Mouse (Mus musculus) liver, embryonic 12.5 days (tissue): ENCODE results near the gene Ntm. TPM values are rescaled to one million over a fixed set of nuclear protein-coding genes. Genes with fewer than 3 reads are reported as not detected.

Experiments used
- ATAC-seq: fragments of 200-750 bp; cut with Nextera tagmentation; 2 replicates; pipeline ENCODE4 v1.8.0; 2017; ENCODE audit warnings: moderate number of reproducible peaks, mild to moderate bottlenecking, moderate library complexity
- H3K27ac ChIP-seq: fragments of 300-500 bp; sonication (generic); 2 replicates; pipeline ENCODE4 v1.5.1; 2016; ENCODE audit warnings: mild to moderate bottlenecking
- H3K27me3 ChIP-seq: fragments of 300-500 bp; sonication (generic); replicated peaks from 2 replicates; pipeline ENCODE4 v1.6.1; 2016; ENCODE audit warnings: mild to moderate bottlenecking, moderate library complexity
- H3K36me3 ChIP-seq: fragments of 300-500 bp; sonication (generic); 2 replicates; pipeline ENCODE4 v1.6.1; 2016; ENCODE audit warnings: mild to moderate bottlenecking, moderate library complexity
- H3K4me1 ChIP-seq: fragments of 300-500 bp; sonication (generic); 2 replicates; pipeline ENCODE4 v1.6.1; 2016
- H3K4me2 ChIP-seq: fragments of 300-500 bp; sonication (generic); 2 replicates; pipeline ENCODE4 v1.6.1; 2016; ENCODE audit warnings: mild to moderate bottlenecking, moderate library complexity
- H3K4me3 ChIP-seq: fragments of 300-500 bp; sonication (generic); 2 replicates; pipeline ENCODE4 v1.5.1; 2016; ENCODE audit warnings: mild to moderate bottlenecking, moderate library complexity
- H3K9ac ChIP-seq: fragments of 300-500 bp; sonication (generic); 2 replicates; pipeline ENCODE4 v1.6.1; 2016; ENCODE audit warnings: mild to moderate bottlenecking, moderate library complexity
- H3K9me3 ChIP-seq: fragments of 300-500 bp; sonication (generic); replicated peaks from 2 replicates; pipeline ENCODE4 v1.6.1; 2016; ENCODE audit warnings: mild to moderate bottlenecking, moderate library complexity
- WGBS: fragments of 180-500 bp; shearing (Covaris S2); methylation state at CpG from one replicate; pipeline ENCODE4 v1.1.7; 2016; ENCODE audit not compliant: insufficient replicate concordance; 5-methylcytosine and 5-hydroxymethylcytosine counted together
- polyA plus RNA-seq: library from polyadenylated mRNA; unstranded; fragments of >200 nt; fragmentation: Nextera tagmentation; extraction: Ambion mirVana; gene quantifications from 2 replicates; pipeline ENCODE4 v1.2.1, GENCODE M21; 2016

Ntm gene
- polyA plus RNA-seq, 1 experiment from 2014 or later: 1.7 TPM

GRCm38 (mm10) chr9:29342303-29342702 is 620.6 kb downstream of the Ntm start:
- WGBS: 56% methylated on average over 7 of the region's 7 CpGs
- Histone ChIP-seq H3K27ac (no peak overlapping the region), H3K27me3 (no peaks in the 10 kb centered on the region), H3K4me2 (no peak overlapping the region), H3K36me3 (no peaks in the 10 kb centered on the region), H3K4me3 (no peak overlapping the region), H3K9ac (no peak overlapping the region), H3K9me3 (no peaks in the 10 kb centered on the region), H3K4me1 (no peaks in the 10 kb centered on the region)
- ATAC-seq: no peak

- no peak overlapping the region for H3K4me3 ChIP-seq
- no peak overlapping the region for H3K27ac ChIP-seq
- 64% methylated on average over 3 of the region's 3 CpGs for WGBS
- no peak for ATAC-seq
- no peaks in the 10 kb centered on the region for H3K36me3 ChIP-seq
- no peaks in the 10 kb centered on the region for H3K4me1 ChIP-seq
- no peaks in the 10 kb centered on the region for H3K27me3 ChIP-seq
- H3K9ac ChIP-seq: no peak overlapping the region
- H3K4me2 ChIP-seq: no peak overlapping the region
- H3K9me3 ChIP-seq: no peaks in the 10 kb centered on the region
These were observed 621.6 kb downstream of the Ntm start for GRCm38 (mm10) chr9:29341292-29341691.

GRCm38 (mm10) chr9:29335671-29336070 is 627.3 kb downstream of the Ntm start:
- no peaks in the 10 kb centered on the region for H3K36me3 ChIP-seq
- ATAC-seq: no peak
- no peak overlapping the region for H3K27ac ChIP-seq
- H3K27me3 ChIP-seq: no peaks in the 10 kb centered on the region
- WGBS: 57% methylated on average over 2 of the region's 2 CpGs
- H3K4me1 ChIP-seq: no peaks in the 10 kb centered on the region
- H3K9ac ChIP-seq: no peak overlapping the region
- H3K4me3 ChIP-seq: no peak overlapping the region
- no peaks in the 10 kb centered on the region for H3K9me3 ChIP-seq
- H3K4me2 ChIP-seq: no peak overlapping the region

GRCm38 (mm10) chr9:29332296-29333090 is 630.4 kb downstream of the Ntm start:
- H3K4me2 ChIP-seq: no peak overlapping the region
- no peak overlapping the region for H3K9ac ChIP-seq
- no peak for ATAC-seq
- no peak overlapping the region for H3K27ac ChIP-seq
- no peaks in the 10 kb centered on the region for H3K4me1 ChIP-seq
- no peaks in the 10 kb centered on the region for H3K27me3 ChIP-seq
- H3K36me3 ChIP-seq: no peaks in the 10 kb centered on the region
- WGBS: 55% methylated on average over 3 of the region's 3 CpGs
- H3K4me3 ChIP-seq: no peak overlapping the region
- H3K9me3 ChIP-seq: no peaks in the 10 kb centered on the region

- no peak overlapping the region for H3K27ac ChIP-seq
- no peak overlapping the region for H3K9ac ChIP-seq
- no peak for ATAC-seq
- no peaks in the 10 kb centered on the region for H3K9me3 ChIP-seq
- H3K27me3 ChIP-seq: no peaks in the 10 kb centered on the region
- no peaks in the 10 kb centered on the region for H3K36me3 ChIP-seq
- 57% methylated on average over 3 of the region's 3 CpGs for WGBS
- no peak overlapping the region for H3K4me2 ChIP-seq
- no peak overlapping the region for H3K4me3 ChIP-seq
- H3K4me1 ChIP-seq: no peaks in the 10 kb centered on the region
These were observed 632.5 kb downstream of the Ntm start for GRCm38 (mm10) chr9:29330486-29330885.

GRCm38 (mm10) chr9:29326283-29326682 is 636.7 kb downstream of the Ntm start:
- Histone ChIP-seq H3K4me3 (no peak overlapping the region), H3K27me3 (no peaks in the 10 kb centered on the region), H3K9ac (no peak overlapping the region), H3K9me3 (no peaks in the 10 kb centered on the region), H3K4me1 (no peaks in the 10 kb centered on the region), H3K36me3 (no peaks in the 10 kb centered on the region), H3K4me2 (no peak overlapping the region), H3K27ac (no peak overlapping the region)
- no peak for ATAC-seq
- WGBS: 89% methylated on average over 3 of the region's 3 CpGs

GRCm38 (mm10) chr9:29325137-29325536 is 637.8 kb downstream of the Ntm start:
- no peaks in the 10 kb centered on the region for H3K9me3 ChIP-seq
- ATAC-seq: no peak
- no peak overlapping the region for H3K9ac ChIP-seq
- no peak overlapping the region for H3K27ac ChIP-seq
- no peaks in the 10 kb centered on the region for H3K36me3 ChIP-seq
- WGBS: 69% methylated on average over 8 of the region's 8 CpGs
- H3K4me2 ChIP-seq: no peak overlapping the region
- no peaks in the 10 kb centered on the region for H3K4me1 ChIP-seq
- no peaks in the 10 kb centered on the region for H3K27me3 ChIP-seq
- no peak overlapping the region for H3K4me3 ChIP-seq

GRCm38 (mm10) chr9:29319197-29319596 is 643.7 kb downstream of the Ntm start:
- Histone ChIP-seq H3K4me1 (no peaks in the 10 kb centered on the region), H3K4me2 (no peak overlapping the region), H3K9me3 (no peaks in the 10 kb centered on the region), H3K9ac (no peak overlapping the region), H3K36me3 (no peaks in the 10 kb centered on the region), H3K27ac (no peak overlapping the region), H3K27me3 (no peaks in the 10 kb centered on the region), H3K4me3 (no peak overlapping the region)
- ATAC-seq: no peak
- 24% methylated on average over 1 of the region's 1 CpGs for WGBS

GRCm38 (mm10) chr9:29318676-29319162 is 644.2 kb downstream of the Ntm start:
- 51% methylated on average over 8 of the region's 8 CpGs for WGBS
- no peak overlapping the region for H3K27ac ChIP-seq
- no peaks in the 10 kb centered on the region for H3K4me1 ChIP-seq
- H3K9me3 ChIP-seq: no peaks in the 10 kb centered on the region
- no peak overlapping the region for H3K9ac ChIP-seq
- no peak overlapping the region for H3K4me2 ChIP-seq
- no peaks in the 10 kb centered on the region for H3K36me3 ChIP-seq
- ATAC-seq: no peak
- no peaks in the 10 kb centered on the region for H3K27me3 ChIP-seq
- H3K4me3 ChIP-seq: no peak overlapping the region

GRCm38 (mm10) chr9:29317623-29318022 is 645.3 kb downstream of the Ntm start:
- H3K9me3 ChIP-seq: no peaks in the 10 kb centered on the region
- no peaks in the 10 kb centered on the region for H3K36me3 ChIP-seq
- no peak overlapping the region for H3K27ac ChIP-seq
- ATAC-seq: no peak
- H3K4me2 ChIP-seq: no peak overlapping the region
- no peaks in the 10 kb centered on the region for H3K4me1 ChIP-seq
- no peaks in the 10 kb centered on the region for H3K27me3 ChIP-seq
- WGBS: 50% methylated on average over 3 of the region's 3 CpGs
- no peak overlapping the region for H3K4me3 ChIP-seq
- no peak overlapping the region for H3K9ac ChIP-seq

- no peak for ATAC-seq
- Histone ChIP-seq H3K9me3 (no peaks in the 10 kb centered on the region), H3K27ac (no peak overlapping the region), H3K36me3 (no peaks in the 10 kb centered on the region), H3K4me2 (no peak overlapping the region), H3K4me1 (no peaks in the 10 kb centered on the region), H3K9ac (no peak overlapping the region), H3K27me3 (no peaks in the 10 kb centered on the region), H3K4me3 (no peak overlapping the region)
- WGBS: 24% methylated on average over 8 of the region's 8 CpGs
These were observed 647.1 kb downstream of the Ntm start for GRCm38 (mm10) chr9:29315842-29316241.

- Histone ChIP-seq H3K9ac (no peak overlapping the region), H3K27me3 (no peaks in the 10 kb centered on the region), H3K4me3 (no peak overlapping the region), H3K27ac (no peak overlapping the region), H3K9me3 (no peaks in the 10 kb centered on the region), H3K4me2 (no peak overlapping the region), H3K4me1 (no peaks in the 10 kb centered on the region), H3K36me3 (no peaks in the 10 kb centered on the region)
- WGBS: 12% methylated on average over 2 of the region's 2 CpGs
- ATAC-seq: no peak
These were observed 656.0 kb downstream of the Ntm start for GRCm38 (mm10) chr9:29306961-29307360.

- Histone ChIP-seq H3K4me2 (no peak overlapping the region), H3K27ac (no peak overlapping the region), H3K27me3 (no peaks in the 10 kb centered on the region), H3K4me3 (no peak overlapping the region), H3K9ac (no peak overlapping the region), H3K4me1 (no peaks in the 10 kb centered on the region), H3K9me3 (no peaks in the 10 kb centered on the region), H3K36me3 (no peaks in the 10 kb centered on the region)
- ATAC-seq: no peak
- WGBS: 78% methylated on average over 3 of the region's 3 CpGs
These were observed 664.6 kb downstream of the Ntm start for GRCm38 (mm10) chr9:29298340-29298739.
